Mouse (Mus musculus): ENCODE results near the gene B230104I21Rik. TPM values are rescaled to one million over a fixed set of nuclear protein-coding genes. Genes with fewer than 3 reads are reported as not detected.

B230104I21Rik gene
- polyA plus RNA-seq, 1 experiment, result not detected

DNA sequence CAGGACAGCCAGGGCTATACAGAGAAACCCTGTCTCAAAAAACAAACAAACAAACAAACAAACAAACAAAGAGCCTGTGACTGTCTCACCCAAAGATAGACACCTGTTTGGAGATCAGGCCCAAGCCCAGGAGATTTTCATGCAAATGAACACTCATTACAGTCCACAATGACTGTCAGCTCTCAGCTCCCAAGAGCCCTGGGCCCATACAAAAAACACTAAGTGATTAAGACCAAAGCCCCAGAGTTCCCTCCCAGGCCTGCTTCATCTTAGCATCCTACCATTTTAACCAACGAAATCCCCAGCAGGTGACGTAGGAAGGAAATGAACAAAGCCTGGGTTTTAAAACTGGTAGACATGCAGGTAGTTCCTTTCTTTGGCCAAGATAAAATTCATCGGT is 24.9 kb downstream of the B230104I21Rik start:
- peaks cover 19% of the 10 kb centered on the region; the same call in 1 of the 2 replicates for H3K4me1 ChIP-seq (ENCODE audit: control insufficient read depth, insufficient read depth, insufficient read length, low read length)
- no peak overlapping the region for H3K4me3 ChIP-seq (ENCODE audit: low read depth, low read length)
- no peak overlapping the region for H3K27ac ChIP-seq (ENCODE audit: insufficient read depth, low read depth, low read length)
- no peaks in the 10 kb centered on the region for H3K36me3 ChIP-seq (ENCODE audit: control insufficient read depth, insufficient read depth, low read length)
- H3K27me3 ChIP-seq (ENCODE audit: control insufficient read depth, insufficient read depth, low read length), result no peaks in the 10 kb centered on the region
- 87% methylated on average over 3 of the region's 3 CpGs for WGBS
- no peak for TF ChIP-seq POLR2A (IDR thresholded peaks at IDR 0.05; ENCODE audit: low read depth, low read length)

DNA sequence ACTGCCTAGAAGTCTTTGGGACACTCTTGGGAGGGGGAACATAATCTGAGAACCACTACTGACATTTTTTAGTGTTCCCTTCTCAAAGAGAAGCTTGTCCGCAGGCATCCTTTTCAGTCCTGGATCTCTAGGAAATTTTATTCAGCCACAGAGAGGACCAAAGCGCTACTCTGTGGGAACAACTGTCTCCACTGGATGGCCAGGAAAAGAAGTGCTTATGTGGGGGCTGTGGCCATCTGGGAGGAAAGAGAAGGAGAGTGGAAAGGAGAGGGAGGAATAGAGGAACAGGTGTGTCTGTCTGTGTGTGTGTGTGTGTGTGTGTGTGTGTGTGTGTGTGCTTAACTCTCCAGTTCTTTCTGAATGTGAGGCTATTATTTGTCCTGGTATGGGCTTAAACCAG is 28.8 kb downstream of the B230104I21Rik start:
- peaks cover 3% of the 10 kb centered on the region; the same call in 1 of the 2 replicates for H3K4me1 ChIP-seq (ENCODE audit: control insufficient read depth, insufficient read depth, insufficient read length, low read length)
- no peak overlapping the region for H3K4me3 ChIP-seq (ENCODE audit: low read depth, low read length)
- 89% methylated on average over 2 of the region's 2 CpGs for WGBS
- TF ChIP-seq CTCF (IDR thresholded peaks at IDR 0.05; ENCODE audit: extremely low read depth, insufficient read length, insufficient replicate concordance, low read depth, low read length) (no peak), POLR2A (IDR thresholded peaks at IDR 0.05; ENCODE audit: low read depth, low read length) (no peak)
- no peak overlapping the region for H3K27ac ChIP-seq (ENCODE audit: insufficient read depth, low read depth, low read length)
- peaks cover 3% of the 10 kb centered on the region; the same call in 1 of the 2 replicates for H3K36me3 ChIP-seq (ENCODE audit: control insufficient read depth, insufficient read depth, low read length)
- H3K27me3 ChIP-seq (ENCODE audit: control insufficient read depth, insufficient read depth, low read length), result no peaks in the 10 kb centered on the region

DNA sequence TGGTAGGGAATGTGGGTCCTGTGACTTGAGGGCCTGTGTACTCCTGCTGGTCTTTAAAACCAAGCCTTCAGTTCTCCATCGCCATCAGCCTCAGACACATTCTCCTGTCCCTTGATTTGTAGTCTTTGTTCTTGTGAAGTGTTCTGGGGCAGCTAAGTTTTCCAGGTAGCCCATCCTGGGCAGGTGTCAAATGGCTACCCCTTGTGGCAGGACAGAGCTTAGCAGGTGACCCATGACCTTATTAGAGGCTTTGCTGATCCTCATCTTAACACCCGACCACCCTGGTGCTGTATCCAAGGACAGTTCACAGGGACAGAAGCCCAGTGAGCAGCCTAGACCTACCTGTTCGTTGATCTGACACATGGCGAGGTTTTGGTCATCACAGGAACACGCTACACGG is 30.9 kb downstream of the B230104I21Rik start:
- Histone ChIP-seq H3K36me3 (ENCODE audit: control insufficient read depth, insufficient read depth, low read length) (peaks cover 3% of the 10 kb centered on the region; the same call in 1 of the 2 replicates), H3K27me3 (ENCODE audit: control insufficient read depth, insufficient read depth, low read length) (no peaks in the 10 kb centered on the region), H3K4me3 (ENCODE audit: low read depth, low read length) (no peak overlapping the region), H3K4me1 (ENCODE audit: control insufficient read depth, insufficient read depth, insufficient read length, low read length) (no peaks in the 10 kb centered on the region), H3K27ac (ENCODE audit: insufficient read depth, low read depth, low read length) (no peak overlapping the region)
- WGBS, result 77% methylated on average over 6 of the region's 6 CpGs
- no peak for TF ChIP-seq CTCF (IDR thresholded peaks at IDR 0.05; ENCODE audit: extremely low read depth, insufficient read length, insufficient replicate concordance, low read depth, low read length)
- TF ChIP-seq POLR2A (IDR thresholded peaks at IDR 0.05; ENCODE audit: low read depth, low read length), result no peak

DNA sequence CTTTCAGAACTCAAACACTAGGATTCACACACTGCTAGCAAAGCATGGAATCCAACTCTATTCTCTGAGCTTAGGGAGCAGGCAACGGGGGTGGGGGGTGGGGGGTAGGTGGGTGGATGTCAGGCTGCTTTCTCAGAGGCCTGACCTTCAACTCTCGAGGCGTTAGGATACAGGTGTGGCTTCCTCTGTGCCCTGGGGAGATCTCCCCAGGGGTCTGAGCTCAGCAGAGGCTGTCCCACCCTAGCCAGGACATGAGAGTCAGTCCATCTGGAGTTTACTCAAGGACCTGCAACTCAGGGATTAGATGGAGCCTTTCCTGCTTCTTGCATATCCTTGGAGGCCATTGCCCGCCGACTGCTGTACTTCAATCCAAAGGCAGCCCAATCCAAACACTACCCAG is 33.2 kb downstream of the B230104I21Rik start:
- Histone ChIP-seq H3K27me3 (ENCODE audit: control insufficient read depth, insufficient read depth, low read length) (no peaks in the 10 kb centered on the region), H3K36me3 (ENCODE audit: control insufficient read depth, insufficient read depth, low read length) (peaks cover 3% of the 10 kb centered on the region; the same call in 1 of the 2 replicates), H3K27ac (ENCODE audit: insufficient read depth, low read depth, low read length) (no peak overlapping the region), H3K4me1 (ENCODE audit: control insufficient read depth, insufficient read depth, insufficient read length, low read length) (no peaks in the 10 kb centered on the region), H3K4me3 (ENCODE audit: low read depth, low read length) (no peak overlapping the region)
- 84% methylated on average over 5 of the region's 5 CpGs for WGBS
- TF ChIP-seq POLR2A (IDR thresholded peaks at IDR 0.05; ENCODE audit: low read depth, low read length) (no peak), CTCF (IDR thresholded peaks at IDR 0.05; ENCODE audit: extremely low read depth, insufficient read length, insufficient replicate concordance, low read depth, low read length) (no peak)

DNA sequence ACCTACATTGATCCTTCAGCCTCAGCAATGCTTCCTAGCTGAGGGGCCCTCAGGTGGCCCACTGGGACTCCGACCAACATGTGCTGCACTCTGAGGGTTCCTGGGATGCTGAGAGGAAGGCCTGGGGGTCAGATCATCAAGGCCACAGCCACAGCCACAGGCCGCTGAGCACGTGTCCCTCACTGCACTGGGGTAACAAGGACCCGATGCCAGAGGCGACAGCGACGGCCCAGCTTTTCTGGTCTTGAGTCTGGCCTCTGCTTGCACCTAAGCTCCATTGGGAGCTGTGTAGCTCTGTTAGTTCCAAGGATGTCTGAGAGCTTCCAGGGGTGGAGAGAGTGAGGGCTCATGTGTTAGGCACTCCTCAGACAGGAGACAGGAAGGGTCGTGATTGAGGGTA is 34.9 kb downstream of the B230104I21Rik start:
- H3K4me1 ChIP-seq (ENCODE audit: control insufficient read depth, insufficient read depth, insufficient read length, low read length), result peaks cover 2% of the 10 kb centered on the region; the same call in 1 of the 2 replicates
- TF ChIP-seq CTCF (IDR thresholded peaks at IDR 0.05; ENCODE audit: extremely low read depth, insufficient read length, insufficient replicate concordance, low read depth, low read length) (no peak), POLR2A (IDR thresholded peaks at IDR 0.05; ENCODE audit: low read depth, low read length) (no peak)
- H3K27ac ChIP-seq (ENCODE audit: insufficient read depth, low read depth, low read length), result no peak overlapping the region
- H3K4me3 ChIP-seq (ENCODE audit: low read depth, low read length), result no peak overlapping the region
- no peaks in the 10 kb centered on the region for H3K27me3 ChIP-seq (ENCODE audit: control insufficient read depth, insufficient read depth, low read length)
- peaks cover 3% of the 10 kb centered on the region; the same call in 1 of the 2 replicates for H3K36me3 ChIP-seq (ENCODE audit: control insufficient read depth, insufficient read depth, low read length)
- 88% methylated on average over 8 of the region's 8 CpGs for WGBS

DNA sequence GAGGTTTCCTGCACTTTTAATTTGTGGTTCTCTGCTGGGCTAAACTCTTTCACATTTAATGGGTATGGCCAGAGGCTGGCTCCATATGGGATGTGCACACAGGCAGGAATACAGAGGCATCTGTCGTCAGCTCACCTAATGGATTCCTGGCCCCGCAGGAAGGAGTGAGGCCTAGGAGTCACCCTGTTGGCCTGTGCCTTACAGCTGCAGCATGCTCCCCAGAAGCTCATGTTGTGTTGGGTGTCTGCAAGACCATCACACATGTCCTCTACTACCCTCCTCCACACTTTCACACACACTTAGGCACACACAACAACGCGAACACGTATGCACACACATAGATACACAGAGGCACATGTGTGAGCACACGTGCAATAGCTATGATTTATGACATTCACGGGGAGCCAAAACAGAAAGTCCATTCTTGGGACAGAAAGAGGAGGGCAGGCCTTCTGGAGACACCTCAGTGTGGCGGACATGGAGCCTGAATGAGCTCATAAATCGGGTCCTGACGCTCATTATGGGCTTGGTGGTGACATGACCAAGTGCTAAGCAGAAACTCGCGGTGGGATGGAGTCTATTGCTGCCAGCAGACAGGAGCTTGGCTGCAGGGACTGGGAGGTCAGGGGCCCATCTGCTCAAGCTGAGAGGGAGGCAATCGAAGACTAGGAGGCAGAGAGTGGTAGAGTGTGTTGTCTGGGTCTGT is 35.8 kb downstream of the B230104I21Rik start:
- WGBS, result 79% methylated on average over 13 of the region's 13 CpGs
- H3K36me3 ChIP-seq (ENCODE audit: control insufficient read depth, insufficient read depth, low read length), result no peaks in the 10 kb centered on the region
- H3K27me3 ChIP-seq (ENCODE audit: control insufficient read depth, insufficient read depth, low read length), result no peaks in the 10 kb centered on the region
- H3K27ac ChIP-seq (ENCODE audit: insufficient read depth, low read depth, low read length), result no peak overlapping the region
- peaks cover 3% of the 10 kb centered on the region; the same call in 1 of the 2 replicates for H3K4me1 ChIP-seq (ENCODE audit: control insufficient read depth, insufficient read depth, insufficient read length, low read length)
- no peak overlapping the region for H3K4me3 ChIP-seq (ENCODE audit: low read depth, low read length)
- TF ChIP-seq CTCF (IDR thresholded peaks at IDR 0.05; ENCODE audit: extremely low read depth, insufficient read length, insufficient replicate concordance, low read depth, low read length), result no peak

DNA sequence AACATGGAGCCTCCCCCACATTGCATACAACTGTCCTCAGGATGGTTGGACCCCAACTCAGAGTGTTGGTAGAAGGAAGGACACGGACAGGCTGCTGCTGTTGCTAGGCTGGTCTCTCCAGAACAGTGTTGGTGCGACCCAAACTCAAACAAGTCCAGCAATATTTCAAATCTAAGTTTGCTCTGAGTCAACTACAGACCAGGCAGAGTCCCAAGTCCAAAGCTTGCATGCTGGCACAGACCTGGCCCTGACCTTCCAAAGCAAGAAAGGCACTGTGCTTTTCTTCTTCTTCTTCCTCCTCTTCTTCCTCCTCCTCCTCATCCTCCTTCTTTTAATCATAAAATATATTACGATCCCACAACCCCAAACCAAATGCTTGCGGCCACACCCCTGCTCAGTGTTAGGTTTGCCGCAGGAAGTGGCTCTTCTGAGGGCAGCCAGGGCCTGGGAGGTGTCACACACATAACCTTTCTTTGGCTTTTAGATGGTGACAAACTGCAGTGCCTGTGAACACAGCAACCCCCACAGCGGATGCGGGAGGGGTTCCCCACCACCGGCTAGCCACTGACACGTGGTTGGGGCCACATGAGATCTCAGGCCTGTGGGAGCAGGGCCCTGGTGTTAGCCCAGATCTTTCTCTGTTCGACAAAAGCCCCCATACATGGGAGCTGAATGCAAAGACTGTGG is 40.2 kb downstream of the B230104I21Rik start:
- Histone ChIP-seq H3K27ac (ENCODE audit: insufficient read depth, low read depth, low read length) (no peak overlapping the region), H3K36me3 (ENCODE audit: control insufficient read depth, insufficient read depth, low read length) (no peaks in the 10 kb centered on the region), H3K4me3 (ENCODE audit: low read depth, low read length) (no peak overlapping the region), H3K27me3 (ENCODE audit: control insufficient read depth, insufficient read depth, low read length) (no peaks in the 10 kb centered on the region), H3K4me1 (ENCODE audit: control insufficient read depth, insufficient read depth, insufficient read length, low read length) (peaks cover 3% of the 10 kb centered on the region; the same call in 1 of the 2 replicates)
- WGBS, result 38% methylated on average over 10 of the region's 10 CpGs
- no peak for TF ChIP-seq CTCF (IDR thresholded peaks at IDR 0.05; ENCODE audit: extremely low read depth, insufficient read length, insufficient replicate concordance, low read depth, low read length)
- no peak for TF ChIP-seq POLR2A (IDR thresholded peaks at IDR 0.05; ENCODE audit: low read depth, low read length)
